Mouse (Mus musculus): ENCODE results near the gene U2surp. TPM values are rescaled to one million over a fixed set of nuclear protein-coding genes. Genes with fewer than 3 reads are reported as not detected.

The U2surp gene
- polyA plus RNA-seq, 1 experiment from 2014 or later, result 48.7 TPM

DNA sequence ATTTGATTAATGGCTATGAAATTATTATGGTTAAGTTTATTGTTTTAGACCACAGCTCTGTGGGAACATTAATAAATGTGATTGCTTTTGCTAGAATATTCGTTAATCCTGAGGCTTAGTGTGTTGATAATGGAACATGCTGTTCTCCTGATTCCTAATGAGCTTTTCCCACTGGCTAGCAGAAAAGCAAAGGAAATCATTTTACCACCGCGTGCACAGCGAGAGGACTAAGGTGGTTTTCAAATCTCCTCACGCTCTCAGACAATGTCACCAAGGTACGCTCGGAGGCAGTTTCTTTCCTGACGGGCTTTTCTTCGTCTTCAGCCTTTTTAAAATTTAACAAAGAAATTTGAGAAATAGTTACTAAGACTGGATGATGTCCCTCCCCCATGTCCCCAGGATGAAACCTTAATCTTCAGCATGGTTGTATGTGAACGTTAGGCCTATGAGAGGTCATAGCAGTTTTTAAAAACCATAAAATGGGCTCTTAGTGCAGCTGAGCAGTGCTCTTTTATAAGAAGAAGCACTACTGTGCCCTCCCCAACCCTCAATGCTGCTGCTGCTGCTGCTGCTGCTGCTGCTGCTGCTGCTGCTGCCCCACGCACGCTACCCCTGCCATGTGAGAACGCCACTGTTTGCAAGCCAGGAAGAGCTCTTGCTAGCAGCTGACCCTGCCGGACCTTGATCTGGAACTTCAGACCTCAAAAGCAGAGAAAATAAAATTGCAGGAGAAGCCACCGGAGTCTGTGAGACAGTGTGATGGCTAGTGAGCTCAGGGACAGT lies 30.0 kb upstream of the U2surp start:
- Histone ChIP-seq H3K4me2 (ENCODE audit: low read depth, low read length) (no peak overlapping the region), H3K9ac (ENCODE audit: low read depth, low read length) (no peak overlapping the region), H3K4me3 (ENCODE audit: low read depth, low read length) (no peak overlapping the region), H3K36me3 (ENCODE audit: control insufficient read depth, insufficient read depth) (no peaks in the 10 kb centered on the region), H3K27ac (ENCODE audit: low read length) (peak overlapping the region; percentile 39), H3K27me3 (ENCODE audit: control insufficient read depth, insufficient read depth, low read depth, low read length) (no peaks in the 10 kb centered on the region), H3K4me1 (ENCODE audit: control insufficient read depth, low read depth, low read length) (peaks cover 7% of the 10 kb centered on the region), H3K9me3 (replicated peaks; ENCODE audit: control insufficient read depth, low read length) (no peaks in the 10 kb centered on the region)
- peak; percentile 11; the same call in 1 of the 2 replicates for ATAC-seq (ENCODE audit: low read depth)
- 65% methylated on average over 15 of the region's 15 CpGs for WGBS (ENCODE audit: insufficient replicate concordance)

DNA sequence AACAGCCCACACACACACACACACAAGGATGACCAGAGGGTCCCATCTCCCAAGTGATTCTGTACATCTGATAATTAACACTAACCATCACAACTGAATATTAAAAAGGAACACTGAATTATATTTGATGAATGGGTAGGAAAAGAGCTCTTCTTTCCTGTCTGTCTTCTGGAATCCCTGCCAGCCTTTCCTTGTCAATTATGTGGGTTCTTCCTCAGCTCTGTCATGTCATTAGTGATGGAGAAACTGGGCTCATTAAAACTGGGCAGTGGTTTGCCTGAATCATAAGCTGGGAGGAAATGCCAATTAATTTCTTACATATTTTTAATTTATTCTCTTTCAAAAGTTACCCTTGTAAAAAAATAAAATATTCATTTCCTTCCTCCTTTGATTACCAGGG lies 29.4 kb upstream of the U2surp start:
- Histone ChIP-seq H3K27me3 (ENCODE audit: control insufficient read depth, insufficient read depth, low read depth, low read length) (no peaks in the 10 kb centered on the region), H3K4me1 (ENCODE audit: control insufficient read depth, low read depth, low read length) (peaks cover 6% of the 10 kb centered on the region), H3K9me3 (replicated peaks; ENCODE audit: control insufficient read depth, low read length) (no peaks in the 10 kb centered on the region), H3K36me3 (ENCODE audit: control insufficient read depth, insufficient read depth) (no peaks in the 10 kb centered on the region), H3K9ac (ENCODE audit: low read depth, low read length) (no peak overlapping the region), H3K27ac (ENCODE audit: low read length) (no peak overlapping the region), H3K4me3 (ENCODE audit: low read depth, low read length) (no peak overlapping the region), H3K4me2 (ENCODE audit: low read depth, low read length) (no peak overlapping the region)
- no peak for ATAC-seq (ENCODE audit: low read depth)

DNA sequence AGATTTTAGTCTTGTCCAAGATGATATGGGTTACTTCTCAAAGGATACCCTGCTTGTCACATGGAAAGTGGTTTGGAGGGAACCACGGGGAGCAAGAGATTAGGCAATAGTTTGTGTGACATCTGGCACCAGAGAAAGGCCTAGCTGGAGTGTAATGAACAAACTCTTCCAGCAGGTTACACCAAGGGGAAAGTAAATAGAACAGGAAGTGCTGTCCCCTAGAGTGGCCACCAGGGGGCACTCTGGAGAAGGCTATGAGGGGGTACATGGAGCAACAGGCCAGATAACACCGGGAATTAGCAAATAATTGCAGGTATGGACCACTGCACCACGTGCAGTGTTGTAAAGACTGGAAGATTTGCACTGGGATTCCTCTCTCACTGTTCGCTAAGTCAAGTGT lies 28.7 kb upstream of the U2surp start:
- Histone ChIP-seq H3K36me3 (ENCODE audit: control insufficient read depth, insufficient read depth) (no peaks in the 10 kb centered on the region), H3K9ac (ENCODE audit: low read depth, low read length) (no peak overlapping the region), H3K9me3 (replicated peaks; ENCODE audit: control insufficient read depth, low read length) (no peaks in the 10 kb centered on the region), H3K4me1 (ENCODE audit: control insufficient read depth, low read depth, low read length) (peaks cover 4% of the 10 kb centered on the region), H3K4me3 (ENCODE audit: low read depth, low read length) (no peak overlapping the region), H3K27ac (ENCODE audit: low read length) (peak overlapping the region; percentile 41; the same call in 1 of the 2 replicates), H3K27me3 (ENCODE audit: control insufficient read depth, insufficient read depth, low read depth, low read length) (no peaks in the 10 kb centered on the region), H3K4me2 (ENCODE audit: low read depth, low read length) (no peak overlapping the region)
- ATAC-seq (ENCODE audit: low read depth), result peak; percentile 56
- 27% methylated on average over 4 of the region's 4 CpGs for WGBS (ENCODE audit: insufficient replicate concordance)

DNA sequence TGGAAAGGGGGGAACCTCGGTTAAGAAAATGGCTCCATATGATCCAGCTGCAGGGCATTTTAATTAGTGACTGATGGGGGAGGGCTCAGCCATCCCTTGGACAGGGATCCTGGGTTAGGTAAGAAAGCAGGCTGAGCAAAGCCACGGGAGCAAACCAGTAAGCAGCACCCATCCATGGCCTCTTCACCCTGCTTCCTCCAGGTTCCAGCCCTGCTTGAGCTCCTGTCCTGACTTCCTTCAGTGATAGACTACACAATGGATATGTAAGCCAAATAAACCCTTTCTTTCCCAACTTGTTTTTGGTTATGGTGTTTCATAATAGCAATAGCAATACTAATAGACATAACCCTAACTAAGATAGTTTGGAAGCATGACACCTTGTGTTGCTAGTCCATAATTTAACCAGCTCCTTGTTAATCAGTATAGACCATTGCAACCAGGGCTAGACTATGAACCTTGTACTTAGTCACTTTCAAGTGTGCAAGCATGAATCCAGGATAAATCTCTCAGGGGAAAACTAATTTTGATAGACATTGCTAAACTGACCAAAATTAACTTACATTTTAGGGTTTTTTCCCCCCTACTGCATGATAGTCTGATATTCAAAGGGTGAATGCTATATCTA lies 27.5 kb upstream of the U2surp start:
- Histone ChIP-seq H3K4me2 (ENCODE audit: low read depth, low read length) (no peak overlapping the region), H3K36me3 (ENCODE audit: control insufficient read depth, insufficient read depth) (no peaks in the 10 kb centered on the region), H3K9me3 (replicated peaks; ENCODE audit: control insufficient read depth, low read length) (no peaks in the 10 kb centered on the region), H3K4me1 (ENCODE audit: control insufficient read depth, low read depth, low read length) (peaks cover 4% of the 10 kb centered on the region), H3K27ac (ENCODE audit: low read length) (no peak overlapping the region), H3K27me3 (ENCODE audit: control insufficient read depth, insufficient read depth, low read depth, low read length) (no peaks in the 10 kb centered on the region), H3K9ac (ENCODE audit: low read depth, low read length) (no peak overlapping the region), H3K4me3 (ENCODE audit: low read depth, low read length) (no peak overlapping the region)
- WGBS (ENCODE audit: insufficient replicate concordance), result 32% methylated on average over 2 of the region's 2 CpGs
- ATAC-seq (ENCODE audit: low read depth), result no peak

DNA sequence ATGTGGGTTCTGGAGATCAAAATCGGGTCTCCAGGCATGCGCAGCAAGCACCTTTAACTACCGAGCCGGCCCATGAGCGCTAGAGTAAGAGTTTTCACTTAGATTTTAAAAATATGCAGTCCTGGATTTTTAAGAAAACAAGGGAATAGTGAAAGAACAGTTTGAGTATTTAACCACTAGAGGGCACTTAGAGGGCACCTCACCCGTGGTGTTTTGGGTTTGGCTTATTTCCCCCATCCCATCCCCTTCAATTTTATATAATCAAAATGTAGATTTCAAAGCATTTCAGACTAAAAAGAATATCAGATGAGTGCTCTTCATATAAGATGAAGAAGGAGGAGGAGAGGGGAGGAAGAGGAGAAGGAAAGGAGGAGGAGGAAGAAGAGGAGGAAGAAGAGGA lies 22.0 kb upstream of the U2surp start:
- H3K9ac ChIP-seq (ENCODE audit: low read depth, low read length), result no peak overlapping the region
- H3K9me3 ChIP-seq (replicated peaks; ENCODE audit: control insufficient read depth, low read length), result no peaks in the 10 kb centered on the region
- H3K4me3 ChIP-seq (ENCODE audit: low read depth, low read length), result no peak overlapping the region
- H3K4me1 ChIP-seq (ENCODE audit: control insufficient read depth, low read depth, low read length), result no peaks in the 10 kb centered on the region
- no peaks in the 10 kb centered on the region for H3K27me3 ChIP-seq (ENCODE audit: control insufficient read depth, insufficient read depth, low read depth, low read length)
- no peaks in the 10 kb centered on the region for H3K36me3 ChIP-seq (ENCODE audit: control insufficient read depth, insufficient read depth)
- H3K27ac ChIP-seq (ENCODE audit: low read length), result no peak overlapping the region
- no peak overlapping the region for H3K4me2 ChIP-seq (ENCODE audit: low read depth, low read length)
- no peak for ATAC-seq (ENCODE audit: low read depth)
- 29% methylated on average over 6 of the region's 6 CpGs for WGBS (ENCODE audit: insufficient replicate concordance)

DNA sequence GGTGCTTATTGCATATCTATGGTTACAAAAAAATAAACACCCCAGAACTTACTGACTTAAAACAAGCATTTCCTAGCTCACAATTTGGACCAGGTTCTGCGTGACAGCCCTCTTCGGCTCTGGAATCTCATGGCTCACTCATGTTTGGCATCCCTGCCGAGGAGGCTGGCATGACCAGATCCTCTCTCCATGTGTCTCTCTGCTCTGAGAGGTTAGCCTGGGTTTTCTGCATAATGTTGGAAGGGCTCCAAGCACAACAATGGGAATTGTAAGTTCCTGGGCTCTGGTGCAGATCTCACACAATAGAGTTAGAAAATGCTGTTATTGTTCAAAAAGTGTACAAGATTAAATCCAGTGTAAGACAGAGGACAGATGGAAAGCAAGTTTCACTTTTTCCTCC lies 19.3 kb upstream of the U2surp start:
- H3K4me2 ChIP-seq (ENCODE audit: low read depth, low read length), result no peak overlapping the region
- 64% methylated on average over 3 of the region's 3 CpGs for WGBS (ENCODE audit: insufficient replicate concordance)
- no peak for ATAC-seq (ENCODE audit: low read depth)
- H3K9me3 ChIP-seq (replicated peaks; ENCODE audit: control insufficient read depth, low read length), result no peaks in the 10 kb centered on the region
- no peaks in the 10 kb centered on the region for H3K27me3 ChIP-seq (ENCODE audit: control insufficient read depth, insufficient read depth, low read depth, low read length)
- no peaks in the 10 kb centered on the region for H3K4me1 ChIP-seq (ENCODE audit: control insufficient read depth, low read depth, low read length)
- no peak overlapping the region for H3K9ac ChIP-seq (ENCODE audit: low read depth, low read length)
- no peaks in the 10 kb centered on the region for H3K36me3 ChIP-seq (ENCODE audit: control insufficient read depth, insufficient read depth)
- no peak overlapping the region for H3K4me3 ChIP-seq (ENCODE audit: low read depth, low read length)
- no peak overlapping the region for H3K27ac ChIP-seq (ENCODE audit: low read length)

DNA sequence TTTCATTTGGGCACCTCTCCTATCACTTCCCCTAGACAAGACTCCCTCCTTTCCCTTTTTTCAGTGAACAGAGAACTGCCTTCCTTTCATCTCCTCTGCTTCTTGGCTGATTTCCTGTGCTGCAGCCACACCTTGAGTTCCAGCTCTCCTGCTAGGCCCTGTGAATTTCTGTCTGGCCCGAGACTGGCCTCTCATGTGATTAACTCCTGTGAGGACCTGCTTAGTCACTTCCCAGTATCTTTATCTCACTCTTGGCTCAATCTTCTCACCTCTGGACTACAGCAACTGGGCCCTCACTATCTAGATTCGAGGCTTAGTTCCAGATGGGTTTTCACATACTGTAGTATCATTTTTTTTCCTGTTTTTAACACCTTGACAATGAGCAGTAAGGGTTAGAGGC lies 15.9 kb upstream of the U2surp start:
- 16% methylated on average over 2 of the region's 2 CpGs for WGBS (ENCODE audit: insufficient replicate concordance)
- no peak overlapping the region for H3K4me3 ChIP-seq (ENCODE audit: low read depth, low read length)
- H3K9ac ChIP-seq (ENCODE audit: low read depth, low read length), result no peak overlapping the region
- no peaks in the 10 kb centered on the region for H3K27me3 ChIP-seq (ENCODE audit: control insufficient read depth, insufficient read depth, low read depth, low read length)
- no peak overlapping the region for H3K4me2 ChIP-seq (ENCODE audit: low read depth, low read length)
- no peaks in the 10 kb centered on the region for H3K9me3 ChIP-seq (replicated peaks; ENCODE audit: control insufficient read depth, low read length)
- no peaks in the 10 kb centered on the region for H3K4me1 ChIP-seq (ENCODE audit: control insufficient read depth, low read depth, low read length)
- H3K36me3 ChIP-seq (ENCODE audit: control insufficient read depth, insufficient read depth), result no peaks in the 10 kb centered on the region
- no peak overlapping the region for H3K27ac ChIP-seq (ENCODE audit: low read length)
- ATAC-seq (ENCODE audit: low read depth), result no peak

DNA sequence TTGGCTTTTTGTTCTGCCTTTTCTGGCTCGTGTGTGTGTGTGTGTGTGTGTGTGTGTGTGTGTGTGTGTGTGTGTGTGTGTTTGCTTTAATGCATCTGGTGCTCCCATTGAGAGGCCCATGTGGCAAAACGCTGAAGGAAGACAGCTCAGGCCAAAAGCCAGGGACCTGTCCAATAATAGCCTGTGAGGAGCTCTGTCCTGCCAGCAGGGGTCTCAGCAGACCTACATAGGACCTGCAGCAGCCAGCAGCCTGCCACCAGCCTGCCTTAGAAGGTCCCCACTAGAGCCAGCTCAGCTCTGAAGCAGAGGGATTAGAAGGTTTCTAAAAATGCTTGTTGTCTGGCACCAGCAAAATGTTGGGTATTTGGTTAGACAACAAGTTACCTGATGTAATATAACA lies 14.2 kb upstream of the U2surp start:
- H3K27ac ChIP-seq (ENCODE audit: low read length), result no peak overlapping the region
- H3K4me1 ChIP-seq (ENCODE audit: control insufficient read depth, low read depth, low read length), result no peaks in the 10 kb centered on the region
- no peak overlapping the region for H3K9ac ChIP-seq (ENCODE audit: low read depth, low read length)
- H3K36me3 ChIP-seq (ENCODE audit: control insufficient read depth, insufficient read depth), result no peaks in the 10 kb centered on the region
- H3K27me3 ChIP-seq (ENCODE audit: control insufficient read depth, insufficient read depth, low read depth, low read length), result no peaks in the 10 kb centered on the region
- no peaks in the 10 kb centered on the region for H3K9me3 ChIP-seq (replicated peaks; ENCODE audit: control insufficient read depth, low read length)
- ATAC-seq (ENCODE audit: low read depth), result peak; percentile 71
- 20% methylated on average over 2 of the region's 2 CpGs for WGBS (ENCODE audit: insufficient replicate concordance)
- no peak overlapping the region for H3K4me2 ChIP-seq (ENCODE audit: low read depth, low read length)
- H3K4me3 ChIP-seq (ENCODE audit: low read depth, low read length), result no peak overlapping the region

DNA sequence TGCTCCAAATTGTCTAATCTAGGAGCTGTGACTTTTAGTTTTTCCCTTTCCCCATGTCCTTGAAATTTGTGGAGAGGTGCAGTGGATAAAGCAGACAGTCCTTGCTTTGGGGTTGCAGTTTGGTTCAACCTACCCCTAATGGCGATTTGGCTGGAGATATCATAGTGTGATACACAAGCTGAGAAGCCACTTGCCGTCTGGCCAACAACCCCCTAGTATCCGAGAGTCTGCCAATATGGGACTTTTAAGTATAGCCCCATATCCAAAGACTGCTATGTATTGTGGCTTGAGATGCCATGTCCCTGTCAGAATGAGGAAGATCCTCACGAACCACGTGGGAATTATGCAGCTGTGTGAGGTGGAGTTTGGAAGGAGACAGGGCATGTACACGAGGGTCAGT lies 13.6 kb upstream of the U2surp start:
- 57% methylated on average over 6 of the region's 6 CpGs for WGBS (ENCODE audit: insufficient replicate concordance)
- no peaks in the 10 kb centered on the region for H3K27me3 ChIP-seq (ENCODE audit: control insufficient read depth, insufficient read depth, low read depth, low read length)
- no peaks in the 10 kb centered on the region for H3K36me3 ChIP-seq (ENCODE audit: control insufficient read depth, insufficient read depth)
- ATAC-seq (ENCODE audit: low read depth), result no peak
- H3K9me3 ChIP-seq (replicated peaks; ENCODE audit: control insufficient read depth, low read length), result no peaks in the 10 kb centered on the region
- H3K9ac ChIP-seq (ENCODE audit: low read depth, low read length), result no peak overlapping the region
- no peak overlapping the region for H3K4me2 ChIP-seq (ENCODE audit: low read depth, low read length)
- H3K27ac ChIP-seq (ENCODE audit: low read length), result no peak overlapping the region
- H3K4me1 ChIP-seq (ENCODE audit: control insufficient read depth, low read depth, low read length), result no peaks in the 10 kb centered on the region
- H3K4me3 ChIP-seq (ENCODE audit: low read depth, low read length), result no peak overlapping the region

All from liver, embryonic 16.5 days (tissue).